Mouse (Mus musculus): Measurements from ENCODE around the gene D030056L22Rik. TPM values are rescaled to one million over a fixed set of nuclear protein-coding genes. Genes with fewer than 3 reads are reported as not detected.
"Not testable (repeated sequence)": the region's sequence is repeated elsewhere in the genome, so short reads cannot be mapped to it uniquely, and the experiment has no call there.

The D030056L22Rik gene
- polyA plus RNA-seq, 1 experiment from 2014 or later: 79.1 TPM

DNA sequence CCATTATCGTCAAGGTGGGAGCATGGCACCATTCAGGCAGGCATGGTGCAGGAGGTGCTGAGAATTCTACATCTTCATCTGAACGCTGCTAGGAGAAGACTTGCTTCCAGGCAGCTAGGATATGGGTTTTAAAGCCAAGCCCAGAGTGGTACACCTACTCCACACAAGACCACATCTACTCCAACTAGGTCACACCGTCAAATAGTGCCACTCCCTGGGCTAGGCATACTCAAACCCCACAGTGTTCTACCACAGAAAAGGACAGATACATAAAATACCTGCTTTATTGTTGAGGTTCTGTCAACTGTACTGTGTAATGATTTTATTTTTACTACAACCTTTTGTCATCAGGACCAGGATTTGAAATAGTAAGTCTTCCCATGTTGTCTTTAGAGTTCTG is 17.9 kb upstream of the D030056L22Rik start:
- no peak for ATAC-seq (ENCODE audit: low FRiP score, low read depth)
- peaks cover 9% of the 10 kb centered on the region for H3K36me3 ChIP-seq
- H3K9ac ChIP-seq (replicated peaks): no peak overlapping the region
- H3K9me3 ChIP-seq: no peaks in the 10 kb centered on the region
- H3K4me2 ChIP-seq (replicated peaks): no peak overlapping the region
- H3K27ac ChIP-seq (replicated peaks): no peak overlapping the region
- no peaks in the 10 kb centered on the region for H3K27me3 ChIP-seq
- WGBS: 93% methylated on average over 3 of the region's 3 CpGs
- H3K4me1 ChIP-seq: no peaks in the 10 kb centered on the region
- H3K4me3 ChIP-seq: no peak overlapping the region

DNA sequence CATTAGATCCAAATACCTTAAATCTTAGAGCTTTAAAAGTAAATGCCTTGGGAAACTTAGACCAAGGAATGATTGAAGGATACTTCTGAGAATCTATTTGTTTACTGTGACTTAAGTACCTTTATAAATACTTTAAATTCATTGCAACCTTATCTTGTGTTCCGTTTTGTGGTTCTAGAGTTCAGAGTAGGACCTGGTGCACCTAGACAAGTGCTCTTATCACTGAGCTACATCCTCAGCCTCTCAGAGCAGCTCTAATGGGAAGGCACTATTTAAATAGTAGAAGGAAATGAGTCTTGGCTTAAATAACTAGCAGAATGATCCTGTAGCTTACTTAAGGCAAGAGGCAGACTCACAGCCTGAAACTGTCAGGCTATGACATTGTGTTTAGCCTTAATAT is 17.4 kb upstream of the D030056L22Rik start:
- H3K27me3 ChIP-seq: no peaks in the 10 kb centered on the region
- 91% methylated on average over 1 of the region's 1 CpGs for WGBS
- H3K4me1 ChIP-seq: no peaks in the 10 kb centered on the region
- H3K4me2 ChIP-seq (replicated peaks): no peak overlapping the region
- no peaks in the 10 kb centered on the region for H3K9me3 ChIP-seq
- no peak overlapping the region for H3K9ac ChIP-seq (replicated peaks)
- peaks cover 9% of the 10 kb centered on the region for H3K36me3 ChIP-seq
- H3K27ac ChIP-seq (replicated peaks): no peak overlapping the region
- ATAC-seq (ENCODE audit: low FRiP score, low read depth): no peak
- no peak overlapping the region for H3K4me3 ChIP-seq

DNA sequence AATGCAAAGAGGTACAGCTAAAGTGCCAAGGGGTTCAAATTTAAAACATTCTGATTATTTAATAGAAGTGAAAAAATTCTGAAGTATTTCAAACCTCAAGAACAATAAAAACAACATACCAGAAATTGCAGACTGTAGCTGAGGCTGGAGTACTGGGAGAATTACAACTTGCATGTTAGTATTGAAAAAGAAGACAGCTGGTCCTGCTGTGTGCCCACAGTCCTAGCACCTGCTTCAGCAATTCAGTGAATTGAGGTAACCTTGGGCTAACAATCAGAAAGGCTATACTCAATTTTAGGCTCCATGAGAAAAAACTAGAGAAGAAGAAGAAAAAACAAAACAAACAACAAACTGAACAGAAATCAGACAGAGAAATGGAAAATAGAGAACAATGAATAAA is 4.9 kb upstream of the D030056L22Rik start:
- no peaks in the 10 kb centered on the region for H3K27me3 ChIP-seq
- no peak overlapping the region for H3K4me3 ChIP-seq
- H3K4me1 ChIP-seq: no peaks in the 10 kb centered on the region
- no peaks in the 10 kb centered on the region for H3K36me3 ChIP-seq
- H3K9ac ChIP-seq (replicated peaks): no peak overlapping the region
- no peak overlapping the region for H3K4me2 ChIP-seq (replicated peaks)
- no peak overlapping the region for H3K27ac ChIP-seq (replicated peaks)
- ATAC-seq (ENCODE audit: low FRiP score, low read depth): no peak
- H3K9me3 ChIP-seq: no peaks in the 10 kb centered on the region

DNA sequence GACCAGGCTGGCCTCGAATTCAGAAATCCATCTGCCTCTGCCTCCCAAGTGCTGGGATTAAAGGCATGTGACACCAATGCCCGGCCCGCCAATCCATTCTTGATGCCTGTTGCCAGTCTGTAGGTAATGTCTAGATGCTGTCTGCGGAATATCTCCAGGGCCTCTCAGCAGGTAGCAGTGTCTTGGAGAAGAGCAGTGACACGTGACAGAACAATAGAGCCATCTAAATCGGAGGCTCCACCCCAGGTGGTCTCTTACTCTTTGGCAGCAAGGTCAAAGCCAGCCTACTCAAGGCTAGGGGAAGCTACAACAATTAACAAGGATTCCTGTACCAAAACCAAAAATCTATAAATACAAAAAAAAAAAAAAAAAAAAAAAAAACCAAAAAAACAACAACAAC is 2.1 kb upstream of the D030056L22Rik start:
- Histone ChIP-seq H3K36me3 (no peaks in the 10 kb centered on the region), H3K4me1 (peaks cover 19% of the 10 kb centered on the region), H3K4me2 (replicated peaks) (no peak overlapping the region), H3K27ac (replicated peaks) (no peak overlapping the region), H3K9ac (replicated peaks) (no peak overlapping the region), H3K27me3 (no peaks in the 10 kb centered on the region), H3K4me3 (no peak overlapping the region), H3K9me3 (no peaks in the 10 kb centered on the region)
- 56% methylated on average over 6 of the region's 6 CpGs for WGBS
- ATAC-seq (ENCODE audit: low FRiP score, low read depth): no peak

DNA sequence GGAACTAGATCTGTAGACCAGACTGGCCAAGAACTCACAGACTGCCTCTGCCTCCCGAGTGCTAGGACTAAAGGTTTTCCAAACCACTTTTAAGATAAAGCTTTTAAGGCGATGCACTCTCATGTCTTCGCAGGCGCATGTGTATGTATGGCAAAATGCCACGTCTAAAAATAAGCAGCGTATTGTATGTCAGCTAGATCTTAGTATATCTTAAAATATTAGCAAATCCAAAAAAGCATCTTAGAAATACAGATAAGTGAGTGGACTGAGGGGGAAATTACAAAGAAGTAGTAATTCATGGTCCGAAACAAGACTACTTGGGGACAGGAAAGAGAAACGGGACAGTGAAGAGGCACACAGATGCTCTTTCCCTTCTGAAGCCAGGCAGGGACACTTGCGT is 1.4 kb upstream of the D030056L22Rik start:
- WGBS: 94% methylated on average over 9 of the region's 9 CpGs
- no peak overlapping the region for H3K9ac ChIP-seq (replicated peaks)
- no peaks in the 10 kb centered on the region for H3K9me3 ChIP-seq
- ATAC-seq (ENCODE audit: low FRiP score, low read depth): no peak
- no peak overlapping the region for H3K4me2 ChIP-seq (replicated peaks)
- H3K27ac ChIP-seq (replicated peaks): no peak overlapping the region
- peaks cover 19% of the 10 kb centered on the region for H3K4me1 ChIP-seq
- H3K4me3 ChIP-seq: no peak overlapping the region
- no peaks in the 10 kb centered on the region for H3K36me3 ChIP-seq
- H3K27me3 ChIP-seq: no peaks in the 10 kb centered on the region

DNA sequence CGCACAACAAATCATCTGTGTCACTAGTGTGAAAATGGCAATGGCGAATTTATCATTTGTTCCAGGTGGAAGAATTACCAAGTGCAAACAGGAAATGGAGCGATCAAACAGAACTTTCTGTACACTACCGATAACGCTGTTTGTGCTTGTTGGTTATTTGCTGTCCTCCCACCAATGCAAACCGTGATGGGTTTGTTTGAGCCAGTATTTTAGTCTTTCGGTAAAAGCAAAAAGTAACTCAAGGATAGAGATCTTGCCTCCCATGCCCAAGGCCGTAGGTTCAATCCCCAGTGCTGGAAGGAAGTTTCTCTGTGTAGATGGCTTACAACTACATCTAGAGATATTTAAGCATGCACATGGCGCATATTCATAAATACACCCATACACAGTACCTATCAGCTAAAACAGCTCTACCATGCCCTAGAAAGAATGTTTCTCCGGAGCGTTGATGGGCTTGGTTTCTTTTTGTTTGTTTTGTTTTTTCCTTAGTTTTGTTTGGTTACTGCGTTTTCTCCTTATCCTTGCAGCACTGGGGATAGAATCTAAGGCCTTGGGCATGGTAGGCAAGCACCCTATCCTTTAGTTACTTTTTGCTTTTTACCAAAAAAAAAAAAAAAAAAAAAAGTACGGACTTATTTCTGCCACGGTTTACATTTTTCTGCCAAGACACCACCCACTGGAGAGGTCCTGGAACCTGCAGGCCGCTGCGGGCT is 684 bp upstream of the D030056L22Rik start:
- H3K4me2 ChIP-seq (replicated peaks): peak overlapping the region; percentile 51
- peak overlapping the region; percentile 87 for H3K9ac ChIP-seq (replicated peaks)
- H3K4me1 ChIP-seq: peaks cover 19% of the 10 kb centered on the region
- peak overlapping the region; percentile 93 for H3K27ac ChIP-seq (replicated peaks)
- no peak for ATAC-seq (ENCODE audit: low FRiP score, low read depth)
- H3K36me3 ChIP-seq: no peaks in the 10 kb centered on the region
- H3K4me3 ChIP-seq: peak overlapping the region; percentile 94
- WGBS: 60% methylated on average over 16 of the region's 16 CpGs
- H3K27me3 ChIP-seq: no peaks in the 10 kb centered on the region
- no peaks in the 10 kb centered on the region for H3K9me3 ChIP-seq

DNA sequence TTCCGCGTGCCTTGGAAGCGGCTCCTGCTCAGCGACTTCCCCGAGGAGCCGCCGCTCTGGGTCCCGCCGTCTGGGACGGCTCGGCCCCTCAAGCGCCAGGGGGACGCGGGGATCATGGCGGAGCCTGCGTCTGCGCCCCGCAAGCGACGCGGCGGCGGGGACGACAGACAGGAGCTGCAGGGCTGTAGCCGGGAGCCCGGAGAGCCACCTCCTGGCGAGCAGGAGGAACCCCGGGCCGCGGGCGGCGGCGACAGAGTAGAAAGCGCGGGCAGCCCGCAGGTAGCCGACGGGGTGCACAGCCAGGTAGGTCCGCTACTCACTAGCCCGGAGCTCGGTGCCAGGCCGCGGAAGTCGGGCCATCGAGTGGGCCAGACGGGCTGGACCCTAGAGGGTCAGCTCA is 364 bp downstream of the D030056L22Rik start:
- peak overlapping the region; percentile 86 for H3K4me2 ChIP-seq (replicated peaks)
- peak overlapping the region; percentile 93 for H3K27ac ChIP-seq (replicated peaks)
- WGBS: under 1% methylated on average over 46 of the region's 46 CpGs
- peak overlapping the region; percentile 87 for H3K9ac ChIP-seq (replicated peaks)
- H3K4me3 ChIP-seq: peak overlapping the region; percentile 94
- peaks cover 19% of the 10 kb centered on the region for H3K4me1 ChIP-seq
- H3K36me3 ChIP-seq, H3K27me3 ChIP-seq, H3K9me3 ChIP-seq: not testable (repeated sequence)
- ATAC-seq (ENCODE audit: low FRiP score, low read depth): peak; percentile 81

DNA sequence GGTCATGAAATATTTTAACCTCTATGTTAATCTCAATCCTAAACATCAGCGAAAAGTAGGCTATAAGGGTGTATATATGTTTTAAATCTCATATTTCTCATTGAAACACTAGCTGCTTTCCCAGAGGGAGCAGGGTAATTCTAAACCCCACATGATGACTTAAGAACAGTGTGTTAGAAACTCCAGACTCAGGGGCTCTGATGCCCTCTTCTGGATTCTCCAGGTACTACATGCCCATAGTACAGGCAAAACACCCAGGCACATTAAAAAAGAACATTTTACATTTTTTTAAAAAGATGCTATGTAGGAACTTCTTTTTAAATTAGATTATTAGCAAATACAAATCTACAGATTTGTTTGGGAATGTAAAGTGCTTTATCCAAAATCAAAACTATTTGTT is 3.4 kb downstream of the D030056L22Rik start:
- no peak overlapping the region for H3K4me2 ChIP-seq (replicated peaks)
- WGBS: 42% methylated on average over 1 of the region's 1 CpGs
- H3K9me3 ChIP-seq: no peaks in the 10 kb centered on the region
- no peak overlapping the region for H3K4me3 ChIP-seq
- H3K36me3 ChIP-seq: peaks cover 15% of the 10 kb centered on the region; the same call in 1 of the 2 replicates
- H3K27me3 ChIP-seq: no peaks in the 10 kb centered on the region
- no peak overlapping the region for H3K27ac ChIP-seq (replicated peaks)
- no peak overlapping the region for H3K9ac ChIP-seq (replicated peaks)
- peaks cover 19% of the 10 kb centered on the region for H3K4me1 ChIP-seq
- ATAC-seq (ENCODE audit: low FRiP score, low read depth): no peak

DNA sequence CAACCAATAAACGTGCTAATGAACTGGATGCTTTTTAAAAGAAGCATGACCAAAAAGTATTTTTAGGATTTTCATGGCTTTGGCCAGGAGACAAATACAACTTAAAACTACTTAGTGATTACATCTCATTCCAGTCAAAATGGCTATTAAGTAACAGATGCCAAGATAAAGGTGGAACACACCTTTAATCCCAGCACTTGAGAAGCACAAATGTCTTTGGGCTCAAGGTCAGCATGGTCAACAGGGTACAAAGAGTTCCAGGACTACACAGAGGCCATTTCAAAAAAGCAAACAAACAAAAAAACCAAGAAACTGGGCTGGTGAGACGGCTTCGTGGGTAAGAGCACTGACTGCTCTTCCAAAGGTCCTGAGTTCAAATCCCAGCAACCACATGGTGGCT is 7.3 kb downstream of the D030056L22Rik start:
- peaks cover 15% of the 10 kb centered on the region; the same call in 1 of the 2 replicates for H3K36me3 ChIP-seq
- peaks cover 3% of the 10 kb centered on the region for H3K4me1 ChIP-seq
- no peaks in the 10 kb centered on the region for H3K27me3 ChIP-seq
- 99% methylated on average over 3 of the region's 3 CpGs for WGBS
- H3K9me3 ChIP-seq: no peaks in the 10 kb centered on the region
- no peak overlapping the region for H3K4me2 ChIP-seq (replicated peaks)
- no peak for ATAC-seq (ENCODE audit: low FRiP score, low read depth)
- no peak overlapping the region for H3K4me3 ChIP-seq
- H3K27ac ChIP-seq (replicated peaks): no peak overlapping the region
- H3K9ac ChIP-seq (replicated peaks): no peak overlapping the region

DNA sequence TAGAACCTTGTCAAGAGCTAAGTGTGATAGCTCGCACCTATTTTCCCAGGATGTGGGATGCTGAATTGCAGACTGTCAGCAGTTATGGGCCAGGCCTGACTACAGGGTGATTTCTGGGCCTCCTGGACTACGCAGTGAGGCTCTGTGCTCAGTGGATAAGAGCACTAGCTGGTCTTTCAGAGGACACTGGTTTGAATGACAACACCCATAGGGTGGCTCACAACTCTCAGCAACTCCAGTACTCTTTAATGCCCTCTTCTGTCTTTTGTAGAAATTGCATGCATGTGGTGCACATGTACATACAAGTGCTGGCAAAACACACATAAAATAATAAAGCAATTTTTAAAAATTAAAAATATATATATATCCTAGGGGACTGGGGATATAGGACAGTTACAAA is 12.2 kb downstream of the D030056L22Rik start:
- ATAC-seq (ENCODE audit: low FRiP score, low read depth): no peak
- H3K9ac ChIP-seq (replicated peaks): no peak overlapping the region

DNA sequence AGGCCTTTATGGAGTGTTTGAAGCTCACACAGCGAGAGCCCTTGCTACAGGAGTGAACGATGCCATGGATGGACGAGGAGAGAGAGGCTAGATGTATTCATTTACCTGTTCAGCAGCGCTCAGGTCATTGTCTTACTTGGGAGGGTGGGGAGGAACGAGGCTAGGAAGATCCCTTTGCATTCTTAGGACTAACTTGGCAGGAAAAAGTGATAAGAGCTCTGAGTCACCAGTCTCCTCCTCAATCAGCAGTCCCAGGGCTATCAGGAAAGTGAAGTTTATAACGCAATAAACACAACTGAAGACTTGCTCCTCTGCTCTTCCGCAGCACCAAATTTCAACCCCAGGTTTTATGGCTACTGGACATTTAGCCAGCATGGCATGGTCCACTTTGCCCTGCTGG is 17.3 kb downstream of the D030056L22Rik start:
- WGBS: 79% methylated on average over 7 of the region's 7 CpGs

More for the DNA sequence above, 12.2 kb downstream of the D030056L22Rik start:
- no peak overlapping the region for H3K4me3 ChIP-seq
- WGBS: 87% methylated on average over 2 of the region's 2 CpGs
- no peak overlapping the region for H3K4me2 ChIP-seq (replicated peaks)
- no peaks in the 10 kb centered on the region for H3K36me3 ChIP-seq
- no peaks in the 10 kb centered on the region for H3K27me3 ChIP-seq
- H3K9me3 ChIP-seq: no peaks in the 10 kb centered on the region
- no peaks in the 10 kb centered on the region for H3K4me1 ChIP-seq
- H3K27ac ChIP-seq (replicated peaks): no peak overlapping the region

DNA sequence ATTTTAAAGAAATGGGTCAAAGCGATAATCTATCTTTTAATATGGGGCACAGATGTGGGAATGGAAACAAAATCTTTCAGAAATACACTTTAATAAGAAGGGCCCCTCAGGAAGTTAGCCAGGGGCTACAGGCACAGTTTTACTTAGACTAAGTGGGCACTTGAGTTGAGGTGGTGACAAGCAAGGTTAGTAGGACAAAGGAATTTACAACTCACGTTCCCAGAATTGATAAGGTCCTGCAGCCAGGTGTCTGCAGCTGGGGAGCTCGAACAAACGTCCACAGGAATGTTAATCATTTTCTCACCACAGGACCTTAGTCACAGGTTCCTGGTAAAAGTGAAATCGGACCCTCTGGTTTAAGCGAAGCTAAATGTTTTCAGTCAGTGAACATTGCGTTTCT is 18.1 kb downstream of the D030056L22Rik start:
- ATAC-seq (ENCODE audit: low FRiP score, low read depth): no peak
- no peaks in the 10 kb centered on the region for H3K27me3 ChIP-seq
- H3K9ac ChIP-seq (replicated peaks): no peak overlapping the region
- WGBS: 60% methylated on average over 7 of the region's 7 CpGs
- no peaks in the 10 kb centered on the region for H3K4me1 ChIP-seq
- H3K4me2 ChIP-seq (replicated peaks): no peak overlapping the region
- no peaks in the 10 kb centered on the region for H3K9me3 ChIP-seq
- H3K36me3 ChIP-seq: no peaks in the 10 kb centered on the region
- no peak overlapping the region for H3K27ac ChIP-seq (replicated peaks)
- H3K4me3 ChIP-seq: no peak overlapping the region

More for the DNA sequence above, 17.3 kb downstream of the D030056L22Rik start:
- Histone ChIP-seq H3K4me3 (no peak overlapping the region), H3K4me1 (no peaks in the 10 kb centered on the region), H3K4me2 (replicated peaks) (no peak overlapping the region), H3K36me3 (no peaks in the 10 kb centered on the region), H3K27ac (replicated peaks) (no peak overlapping the region), H3K9me3 (no peaks in the 10 kb centered on the region), H3K27me3 (no peaks in the 10 kb centered on the region), H3K9ac (replicated peaks) (no peak overlapping the region)
- ATAC-seq (ENCODE audit: low FRiP score, low read depth): no peak

DNA sequence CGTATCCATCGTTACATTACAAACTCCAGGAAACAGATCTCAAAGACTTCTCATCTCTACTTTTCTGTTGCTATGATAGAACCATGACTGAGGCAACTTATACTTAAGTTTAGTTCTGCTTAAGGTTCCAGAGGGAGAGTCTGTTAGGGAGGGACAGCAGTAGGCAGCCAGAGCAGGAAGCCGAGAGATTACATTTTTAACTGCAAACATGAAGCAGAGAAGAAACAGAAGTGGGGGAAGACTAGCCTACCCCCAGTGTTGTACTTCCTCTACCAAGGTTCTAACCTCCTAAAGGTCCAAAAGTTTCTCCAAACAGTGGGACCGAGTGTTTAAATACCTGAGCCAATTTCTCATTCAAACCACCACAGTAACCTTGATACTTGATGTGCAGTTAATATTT is 22.9 kb downstream of the D030056L22Rik start:
- H3K4me3 ChIP-seq: no peak overlapping the region
- no peak overlapping the region for H3K9ac ChIP-seq (replicated peaks)
- no peak for ATAC-seq (ENCODE audit: low FRiP score, low read depth)
- H3K4me2 ChIP-seq (replicated peaks): no peak overlapping the region
- H3K9me3 ChIP-seq: no peaks in the 10 kb centered on the region
- H3K36me3 ChIP-seq: no peaks in the 10 kb centered on the region
- no peaks in the 10 kb centered on the region for H3K4me1 ChIP-seq
- no peak overlapping the region for H3K27ac ChIP-seq (replicated peaks)
- WGBS: 96% methylated on average over 4 of the region's 4 CpGs
- no peaks in the 10 kb centered on the region for H3K27me3 ChIP-seq
